Mouse (Mus musculus) c-Kit-positive CD71-positive TER-119-positive erythroid progenitor cells, embryonic 14.5 days (primary cell): Measurements from ENCODE around the gene Wdr63.

Source experiments
- DNase-seq: peaks from one replicate; pipeline ENCODE4 v3.0.0-alpha.2; 2013; ENCODE audit warnings: low spot score

Wdr63 gene

DNA sequence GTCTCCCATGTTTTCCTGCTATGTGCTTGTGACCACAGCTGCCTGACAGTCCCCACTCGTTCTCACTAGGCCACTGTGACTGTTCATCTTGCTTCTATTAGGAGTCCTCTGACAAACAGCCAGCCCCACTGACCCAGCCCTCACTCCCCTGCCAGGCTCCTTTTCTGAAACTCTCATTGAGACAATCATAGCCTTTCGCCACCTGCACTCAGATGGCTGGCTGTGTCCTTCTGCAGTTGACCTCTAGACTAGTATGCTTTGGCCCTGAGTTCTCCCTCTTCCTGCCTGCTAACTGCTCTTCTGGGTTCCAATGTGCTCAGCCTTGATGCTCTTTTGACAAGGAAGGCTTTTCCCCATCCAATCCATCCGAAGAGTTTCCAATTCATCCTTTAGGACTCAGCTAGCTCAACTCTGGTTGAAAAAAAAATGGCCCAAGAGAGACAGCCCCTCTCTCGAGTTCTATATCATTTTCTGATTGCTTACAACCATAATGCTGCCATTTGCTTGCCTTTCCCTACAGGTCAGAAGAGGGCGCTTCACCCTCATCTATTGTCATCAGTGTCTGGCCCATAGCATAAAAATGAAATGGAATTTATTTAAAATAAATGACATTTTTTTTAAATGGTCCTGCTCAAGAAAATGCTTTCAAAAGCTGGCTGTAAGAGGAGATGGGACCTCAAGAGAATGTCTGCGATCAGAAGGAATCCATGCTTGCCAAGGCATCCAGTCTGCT lies 54.7 kb downstream of the Wdr63 start:
- no peak for DNase-seq

- no peak for DNase-seq
Observed at GRCm38 (mm10) chr3:146051277-146052007, 56.5 kb downstream of the Wdr63 start.

- no peak for DNase-seq
Observed at GRCm38 (mm10) chr3:146049951-146050350, 58.0 kb downstream of the Wdr63 start.

- DNase-seq: peak; percentile 16
Observed at GRCm38 (mm10) chr3:146047704-146048207, 60.2 kb downstream of the Wdr63 start.

DNA sequence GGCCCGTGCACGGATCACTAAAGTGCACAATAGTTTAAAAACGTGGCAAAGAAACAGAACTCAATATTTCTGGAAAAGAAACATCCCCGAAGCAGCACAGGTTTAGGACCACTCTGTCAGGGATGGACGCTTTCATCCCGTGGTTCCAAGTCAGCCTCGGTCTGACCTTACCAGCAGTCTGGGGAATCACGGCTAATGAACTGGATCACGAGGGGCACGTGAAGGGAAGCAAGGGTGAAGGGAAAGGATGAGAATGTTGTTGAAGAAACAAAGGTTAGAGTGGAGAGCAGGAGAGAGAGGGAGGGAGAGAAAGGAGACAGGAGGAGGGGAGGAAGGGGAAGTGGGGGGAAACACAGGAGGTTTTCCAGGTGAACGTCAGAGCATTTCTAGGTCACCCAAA lies 61.9 kb downstream of the Wdr63 start:
- no peak for DNase-seq

GRCm38 (mm10) chr3:146044977-146045376 lies 63.0 kb downstream of the Wdr63 start:
- DNase-seq: no peak

GRCm38 (mm10) chr3:146041382-146041781 lies 66.5 kb downstream of the Wdr63 start:
- no peak for DNase-seq

GRCm38 (mm10) chr3:146039132-146039903 lies 68.6 kb downstream of the Wdr63 start:
- no peak for DNase-seq

GRCm38 (mm10) chr3:146037906-146038305 lies 70.0 kb downstream of the Wdr63 start:
- DNase-seq: no peak

- no peak for DNase-seq
Observed at GRCm38 (mm10) chr3:146032976-146033375, 75.0 kb downstream of the Wdr63 start.

GRCm38 (mm10) chr3:146030255-146030836 lies 77.6 kb downstream of the Wdr63 start:
- DNase-seq: no peak

DNA sequence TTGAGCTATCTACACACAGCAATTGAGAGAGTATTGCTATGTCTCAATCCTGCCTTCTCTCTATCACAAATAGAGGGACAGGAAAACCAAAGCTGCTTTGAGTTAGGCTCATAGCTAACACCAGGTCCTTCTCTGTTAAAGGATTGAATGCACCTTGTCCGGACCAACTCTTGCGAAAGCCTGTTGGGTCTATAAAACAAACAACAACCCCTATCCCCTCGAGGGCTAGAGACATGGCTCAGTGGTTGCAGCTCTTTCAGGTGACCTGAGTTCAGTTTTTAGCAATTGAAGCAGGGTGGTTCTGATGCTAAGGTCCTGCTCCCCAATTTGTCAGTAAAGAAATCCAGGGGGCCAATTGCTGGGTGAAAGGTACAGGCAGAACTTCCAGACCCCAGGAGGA lies 78.7 kb downstream of the Wdr63 start:
- no peak for DNase-seq

- no peak for DNase-seq
Observed at GRCm38 (mm10) chr3:146028406-146028805, 79.5 kb downstream of the Wdr63 start.

GRCm38 (mm10) chr3:146027116-146027515 lies 80.8 kb downstream of the Wdr63 start:
- DNase-seq: no peak

GRCm38 (mm10) chr3:146025499-146025898 lies 82.4 kb downstream of the Wdr63 start:
- no peak for DNase-seq

DNA sequence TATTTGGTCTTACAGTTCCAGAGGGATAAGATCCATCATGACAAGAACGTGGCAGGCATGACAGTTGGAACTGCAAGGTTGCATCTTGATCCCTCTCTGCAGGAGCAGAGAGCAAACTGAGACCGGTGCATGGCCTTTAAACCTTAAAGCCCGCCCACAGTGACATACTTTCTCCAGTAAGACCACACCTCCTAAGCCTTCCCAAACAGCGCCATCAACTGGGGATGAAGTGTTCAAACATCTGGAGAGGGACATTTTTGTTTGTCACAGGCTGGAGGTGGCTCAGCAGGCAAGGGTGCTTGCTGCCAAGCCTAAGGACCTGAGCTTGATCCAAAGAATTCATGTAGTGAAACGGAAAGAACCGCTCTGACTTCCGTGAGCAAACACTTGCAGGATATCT lies 83.2 kb downstream of the Wdr63 start:
- DNase-seq: no peak

DNA sequence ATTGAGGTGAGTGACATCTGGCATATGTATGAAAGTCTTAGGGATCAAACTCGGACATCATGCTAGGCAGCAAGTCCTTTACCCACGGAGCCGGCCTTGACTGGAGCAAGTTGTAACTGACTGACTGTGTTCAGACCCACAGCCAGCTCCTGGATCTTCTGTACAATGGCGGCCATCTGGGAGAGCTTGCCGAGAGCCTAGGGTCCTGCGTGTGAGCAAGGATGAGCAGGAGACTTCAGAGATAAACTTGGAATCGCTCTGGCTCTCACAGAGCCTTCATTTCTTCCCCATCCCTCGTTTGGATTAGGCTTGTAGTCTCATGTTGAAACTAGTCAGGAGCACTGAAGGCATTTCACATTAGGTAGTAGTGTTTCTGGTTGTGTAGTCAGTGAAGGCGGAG lies 85.7 kb downstream of the Wdr63 start:
- no peak for DNase-seq

DNA sequence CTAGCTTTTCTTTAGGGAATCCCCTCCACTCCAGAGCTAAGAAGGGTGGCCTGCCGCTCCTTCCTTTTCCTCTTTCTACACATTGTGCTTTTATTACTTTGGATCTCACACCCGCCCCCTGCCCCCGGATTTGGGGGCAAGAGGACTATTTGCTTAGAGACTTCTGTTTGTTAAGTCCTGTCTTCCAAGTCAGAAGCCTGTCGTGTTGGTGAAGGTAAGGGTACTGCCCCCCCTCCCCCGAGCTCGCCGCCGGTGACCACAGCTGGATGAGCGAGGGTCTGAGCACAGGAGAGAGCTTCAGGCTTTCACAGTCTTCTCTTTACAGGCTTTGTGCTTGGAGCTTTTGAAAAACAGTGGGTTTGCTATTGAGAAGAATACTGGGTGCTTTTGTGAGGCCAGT lies 90.4 kb downstream of the Wdr63 start:
- DNase-seq: no peak

DNA sequence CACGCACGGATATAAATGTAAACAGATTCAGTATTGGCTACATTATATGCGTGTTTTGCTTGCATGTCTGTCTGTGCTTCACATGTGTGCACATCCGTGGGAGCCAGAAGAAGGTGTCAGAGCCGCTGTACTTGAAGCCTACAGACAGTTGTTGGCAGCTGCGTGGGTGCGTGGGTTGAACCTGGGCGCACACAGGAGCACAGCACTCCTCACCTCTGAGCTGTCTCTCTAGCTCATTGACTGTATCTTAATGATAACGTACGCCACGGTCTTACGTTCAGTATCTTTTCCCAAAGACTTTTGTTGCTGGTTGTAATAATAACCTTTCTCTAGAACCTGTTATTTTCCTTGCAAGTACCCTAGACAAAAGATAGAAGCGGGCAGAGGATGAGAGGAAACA lies 91.0 kb downstream of the Wdr63 start:
- no peak for DNase-seq

GRCm38 (mm10) chr3:146014321-146014720 lies 93.6 kb downstream of the Wdr63 start:
- no peak for DNase-seq

DNA sequence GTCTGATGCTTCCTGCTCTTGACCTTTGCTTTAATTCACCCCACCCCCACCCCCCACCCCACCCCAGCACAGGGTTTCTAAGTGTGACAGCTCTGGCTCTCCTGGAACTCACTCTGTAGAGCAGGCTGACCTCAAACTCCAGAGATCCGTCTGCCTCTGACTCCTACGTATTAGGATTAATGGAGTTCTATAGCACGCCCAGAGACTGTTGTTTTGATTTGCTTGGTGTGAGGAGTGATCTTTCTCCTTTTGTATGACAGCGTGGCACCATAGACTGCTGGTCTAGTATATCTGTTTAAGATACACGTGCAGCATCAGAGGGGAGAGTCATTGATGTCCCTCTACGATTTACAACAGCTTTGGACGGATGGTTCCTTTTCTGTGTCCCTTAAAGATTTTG lies 94.4 kb downstream of the Wdr63 start:
- DNase-seq: no peak

DNA sequence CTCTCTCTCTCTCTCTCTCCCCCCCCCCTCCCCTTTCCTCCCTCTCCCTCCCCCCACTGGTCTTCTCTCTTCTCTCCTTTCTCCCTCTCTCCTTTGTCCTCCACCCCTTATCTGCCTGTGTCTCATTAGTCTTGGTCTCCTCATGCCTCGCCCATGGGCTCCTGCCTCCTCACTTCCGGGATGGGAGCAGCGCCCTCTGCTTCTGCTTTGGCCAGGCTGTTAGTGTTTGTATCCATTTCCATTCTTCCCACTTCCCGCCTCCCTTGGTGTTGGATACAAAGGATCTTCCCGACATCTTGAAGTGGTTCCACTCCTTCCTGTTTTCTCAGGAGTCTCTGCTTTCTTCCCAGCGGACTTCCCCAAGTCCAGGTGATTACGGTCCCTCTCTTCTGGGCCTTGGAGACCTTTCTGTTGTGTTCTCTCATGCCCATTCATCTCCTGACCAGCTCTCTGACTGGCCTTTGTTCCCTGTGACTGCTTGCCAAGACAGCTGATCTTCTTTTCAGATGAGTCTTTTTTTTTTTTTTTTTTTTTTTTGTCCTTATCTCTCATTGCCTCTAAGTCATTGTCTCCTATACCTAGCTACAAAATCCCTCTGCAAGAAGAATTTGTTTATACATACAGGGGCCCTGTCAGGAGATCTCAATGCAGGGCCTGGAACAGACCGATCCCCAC lies 96.2 kb downstream of the Wdr63 start:
- no peak for DNase-seq
